Mouse (Mus musculus) brain, embryonic 14.5 days (tissue): ENCODE measurements at regions not wholly inside any gene's neighbourhood (a gene's known extent, or its start where the extent isn't known, plus 50 kb on each side); places are given as distances from the start of the nearest gene placed in this dataset.

Experiments
- CTCF ChIP-seq: fragments of 200-500 bp; IDR thresholded peaks from 2 replicates; pipeline ENCODE4 v1.5.1; 2012; ENCODE audit warnings: inconsistent platforms, mild to moderate bottlenecking, moderate library complexity, borderline replicate concordance; ENCODE audit not compliant: insufficient read depth, insufficient read length; ENCODE audit errors: extremely low read depth
- POLR2A ChIP-seq: fragments of 200-500 bp; IDR thresholded peaks from 2 replicates; pipeline ENCODE4 v1.6.1; 2012; ENCODE audit warnings: mild to moderate bottlenecking, inconsistent platforms, borderline replicate concordance; ENCODE audit not compliant: poor library complexity, insufficient read depth, insufficient read length, severe bottlenecking; ENCODE audit errors: extremely low read depth

- no peak for TF ChIP-seq CTCF
- no peak for TF ChIP-seq POLR2A
Observed at GRCm38 (mm10) chrX:142507475-142507874, 117.1 kb upstream of the Acsl4 start.
